Mouse (Mus musculus): ENCODE results near the gene Sept12.

Gene Sept12

GRCm38 (mm10) chr16:4976180-4976579 lies 21.5 kb downstream of the Sept12 start:
- peak; percentile 91 for DNase-seq (ENCODE audit: low read depth, low spot score)

GRCm38 (mm10) chr16:4974521-4974920 lies 23.1 kb downstream of the Sept12 start:
- peak; percentile 89 for DNase-seq (ENCODE audit: low read depth, low spot score)

GRCm38 (mm10) chr16:4971626-4972025 lies 26.0 kb downstream of the Sept12 start:
- DNase-seq (ENCODE audit: low read depth, low spot score), result no peak

- DNase-seq (ENCODE audit: low read depth, low spot score), result no peak
Observed at GRCm38 (mm10) chr16:4969055-4969843, 28.4 kb downstream of the Sept12 start.

GRCm38 (mm10) chr16:4968426-4968825 lies 29.2 kb downstream of the Sept12 start:
- DNase-seq (ENCODE audit: low read depth, low spot score), result no peak

- peak; percentile 53 for DNase-seq (ENCODE audit: low read depth, low spot score)
Observed at GRCm38 (mm10) chr16:4965392-4966129, 32.1 kb downstream of the Sept12 start.

- peak; percentile 58 for DNase-seq (ENCODE audit: low read depth, low spot score)
Observed at GRCm38 (mm10) chr16:4964731-4965391, 32.8 kb downstream of the Sept12 start.

- peak; percentile 99 for DNase-seq (ENCODE audit: low read depth, low spot score)
Observed at GRCm38 (mm10) chr16:4963797-4964709, 33.6 kb downstream of the Sept12 start, which contains the start of gene Anks3. Anks3 (minus strand) TSS chr16:4964205.

- no peak for DNase-seq (ENCODE audit: low read depth, low spot score)
Observed at GRCm38 (mm10) chr16:4963346-4963745, 34.3 kb downstream of the Sept12 start.

- DNase-seq (ENCODE audit: low read depth, low spot score), result no peak
Observed at GRCm38 (mm10) chr16:4960260-4960659, 37.4 kb downstream of the Sept12 start.

GRCm38 (mm10) chr16:4957446-4957845 lies 40.2 kb downstream of the Sept12 start:
- DNase-seq (ENCODE audit: low read depth, low spot score), result peak; percentile 81

- DNase-seq (ENCODE audit: low read depth, low spot score), result peak; percentile 58
Observed at GRCm38 (mm10) chr16:4956609-4957008, 41.0 kb downstream of the Sept12 start.

GRCm38 (mm10) chr16:4947378-4947777 lies 50.3 kb downstream of the Sept12 start:
- DNase-seq (ENCODE audit: low read depth, low spot score), result no peak

GRCm38 (mm10) chr16:4946155-4946554 lies 51.5 kb downstream of the Sept12 start:
- no peak for DNase-seq (ENCODE audit: low read depth, low spot score)

- DNase-seq (ENCODE audit: low read depth, low spot score), result no peak
Observed at GRCm38 (mm10) chr16:4945415-4945814, 52.2 kb downstream of the Sept12 start.

GRCm38 (mm10) chr16:4943431-4943830 lies 54.2 kb downstream of the Sept12 start:
- DNase-seq (ENCODE audit: low read depth, low spot score), result no peak

- no peak for DNase-seq (ENCODE audit: low read depth, low spot score)
Observed at GRCm38 (mm10) chr16:4942868-4943267, 54.8 kb downstream of the Sept12 start.

GRCm38 (mm10) chr16:4941016-4941415 lies 56.6 kb downstream of the Sept12 start:
- no peak for DNase-seq (ENCODE audit: low read depth, low spot score)

GRCm38 (mm10) chr16:4940311-4940850 lies 57.3 kb downstream of the Sept12 start:
- no peak for DNase-seq (ENCODE audit: low read depth, low spot score)

- peak; percentile 72 for DNase-seq (ENCODE audit: low read depth, low spot score)
Observed at GRCm38 (mm10) chr16:4939412-4939811, 58.2 kb downstream of the Sept12 start.

- DNase-seq (ENCODE audit: low read depth, low spot score), result peak; percentile 97
Observed at GRCm38 (mm10) chr16:4938989-4939388, 58.7 kb downstream of the Sept12 start.

Measured in brain, adult 2 months (tissue).